Mouse (Mus musculus) cortical plate, adult 2 months (tissue): ENCODE measurements at regions not wholly inside any gene's neighbourhood (a gene's known extent, or its start where the extent isn't known, plus 50 kb on each side); places are given as distances from the start of the nearest gene placed in this dataset.

Source experiments
- CTCF ChIP-seq: fragments of 200-500 bp; IDR thresholded peaks from 2 replicates; pipeline ENCODE4 v1.5.1; 2011; ENCODE audit warnings: mild to moderate bottlenecking, control low read depth, low read length; ENCODE audit not compliant: insufficient read depth; ENCODE audit errors: extremely low read depth
- POLR2A ChIP-seq: fragments of 200-500 bp; IDR thresholded peaks from 2 replicates; pipeline ENCODE4 v1.6.1; 2011; ENCODE audit warnings: mild to moderate bottlenecking, low read length, control low read depth; ENCODE audit not compliant: insufficient read depth; ENCODE audit errors: extremely low read depth

- TF ChIP-seq CTCF (no peak), POLR2A (no peak)
These were observed 72.9 kb upstream of the Rmdn2 start for GRCm38 (mm10) chr17:79538789-79539188.
